In genomic region chr7:100861209-100861608, GRCm38 (mm10) we compare ENCODE assay signal across 24 mouse cellular contexts. TPM values are rescaled to one million over a fixed set of nuclear protein-coding genes. Genes with fewer than 3 reads are reported as not detected.
DNase-seq lines count a peak whose midpoint lies in the region; ATAC-seq and TF ChIP-seq lines count a peak whose summit lies in the region.
"Had no signal": no experiment of that assay in that cellular context is flagged by ENCODE, and none has a peak within 500 bp of the region (broad histone marks: within the 10 kb centered on the region; RNA-seq: fewer than 3 reads in every experiment).

No protein-coding gene starts in this region.

- no peaks in the 10 kb centered on the region for H3K9me3 ChIP-seq in liver, embryonic 11.5 days (ENCODE audit: control insufficient read depth, low read length)
- H3K9me3 ChIP-seq in liver, embryonic 15.5 days (replicated peaks) = no peaks in the 10 kb centered on the region
- H3K9me3 ChIP-seq: hindbrain, embryonic 15.5 days; kidney, embryonic 15.5 days; neural tube, embryonic 13.5 days had no signal

- 73% methylated on average over 5 of the region's 5 CpGs for WGBS in liver, embryonic 11.5 days
- 59% methylated on average over 5 of the region's 5 CpGs for WGBS in liver, embryonic 15.5 days (ENCODE audit: insufficient replicate concordance)

- peaks cover 2% of the 10 kb centered on the region; the same call in 1 of the 2 replicates for H3K36me3 ChIP-seq in liver, embryonic 11.5 days (ENCODE audit: control insufficient read depth, insufficient read depth, low read length)
- peaks cover 51% of the 10 kb centered on the region for H3K36me3 ChIP-seq in liver, embryonic 15.5 days (replicated peaks)
- H3K36me3 ChIP-seq: hindbrain, embryonic 15.5 days; kidney, embryonic 15.5 days; neural tube, embryonic 13.5 days had no signal

- peak overlapping the region; percentile 37; the same call in 1 of the 2 replicates for H3K4me3 ChIP-seq in gastrocnemius, adult 2 months
- H3K4me3 ChIP-seq in liver, embryonic 11.5 days (ENCODE audit: low read depth, low read length) = peak overlapping the region; percentile 92
- H3K4me3 ChIP-seq in liver, embryonic 15.5 days (replicated peaks) = peak overlapping the region; percentile 85
- H3K4me3 ChIP-seq: kidney, embryonic 15.5 days; layer of hippocampus, adult 2 months; neural tube, embryonic 13.5 days had no signal

- peak; percentile 59 for DNase-seq in gastrocnemius, adult 2 months
- no peak for DNase-seq in gastrocnemius, postnatal 4 days (ENCODE audit: low spot score in 2 of 2)
- DNase-seq in liver, embryonic 11.5 days (ENCODE audit: low spot score) = no peak
- DNase-seq in liver = no peak
- DNase-seq in fat pad, adult 2 months (ENCODE audit: extremely low read depth, low read depth, low spot score) = peak; percentile 28
- no peak for DNase-seq in adrenal gland, adult 8-10 months
- no peak for DNase-seq in layer of hippocampus, adult 9-11 months
- DNase-seq: adrenal gland, adult 2 months; cerebellum, adult 2 months; cerebellum, postnatal 36 days; heart, postnatal 4 days; kidney, adult 11 months; kidney, postnatal 25 days; left cerebral cortex, postnatal 4 days; lung, postnatal 36 days; thymus, postnatal 4 days had no signal

- H3K27me3 ChIP-seq in liver, embryonic 11.5 days (replicated peaks; ENCODE audit: control insufficient read depth, insufficient read depth, low read length) = no peaks in the 10 kb centered on the region
- no peaks in the 10 kb centered on the region for H3K27me3 ChIP-seq in liver, embryonic 15.5 days
- H3K27me3 ChIP-seq: hindbrain, embryonic 15.5 days; kidney, embryonic 15.5 days; neural tube, embryonic 13.5 days had no signal

- peak overlapping the region; percentile 95 for H3K4me2 ChIP-seq in liver, embryonic 11.5 days
- H3K4me2 ChIP-seq in liver, embryonic 15.5 days = peak overlapping the region; percentile 78

- ATAC-seq in liver, embryonic 11.5 days (replicated peaks; ENCODE audit: low FRiP score) = no peak
- no peak for ATAC-seq in liver, embryonic 15.5 days (ENCODE audit: insufficient read depth)
- ATAC-seq: activated CD4-positive, CD25-positive, alpha-beta regulatory T cell, adult 4 months; forebrain, embryonic 16.5 days; inflammation-experienced regulatory T-cells, adult 6 months had no signal

- peak overlapping the region; percentile 97 for H3K9ac ChIP-seq in liver, embryonic 11.5 days (ENCODE audit: low read depth, low read length)
- peak overlapping the region; percentile 96 for H3K9ac ChIP-seq in liver, embryonic 15.5 days
- H3K9ac ChIP-seq: hindbrain, embryonic 15.5 days; kidney, embryonic 15.5 days; neural tube, embryonic 13.5 days had no signal

- peak overlapping the region; percentile 94 for H3K27ac ChIP-seq in gastrocnemius, adult 2 months
- peak overlapping the region; percentile 79; the same call in 1 of the 2 replicates for H3K27ac ChIP-seq in liver, embryonic 11.5 days (ENCODE audit: low read depth, low read length)
- peak overlapping the region; percentile 92 for H3K27ac ChIP-seq in liver, embryonic 15.5 days (replicated peaks)
- H3K27ac ChIP-seq: hindbrain, embryonic 15.5 days; kidney, embryonic 15.5 days; layer of hippocampus, adult 2 months; neural tube, embryonic 13.5 days had no signal

- intact Hi-C loops in gastrocnemius, adult 2 months (cut with DNase I) = no loop called here

- H3K4me1 ChIP-seq in liver, embryonic 11.5 days (replicated peaks; ENCODE audit: control insufficient read depth, insufficient read depth, low read length) = peaks cover 58% of the 10 kb centered on the region
- peaks cover 63% of the 10 kb centered on the region for H3K4me1 ChIP-seq in liver, embryonic 15.5 days (replicated peaks)

- no peak for TF ChIP-seq CTCF in gastrocnemius, adult 2 months (IDR thresholded peaks at IDR 0.05)

RNA-seq across cellular contexts. Expression of gene Relt, which starts 2.0 kb away (rescaled TPM):
- 10 to 100 TPM in 1 of 2 experiments, 1 to 10 TPM in 1; 9.5 to 19.8 TPM for total RNA-seq in gastrocnemius, adult 2 months (2021)
- 10 to 100 TPM; 14.5 to 15.5 TPM for total RNA-seq in gastrocnemius, postnatal 4 days (2021)
- 14.6 and 17.0 TPM in 2 replicates for polyA plus RNA-seq in liver, embryonic 11.5 days (2014; fragmentation: Nextera tagmentation; extraction: Ambion mirVana)
- 17.4 and 21.4 TPM in 2 replicates for polyA plus RNA-seq in liver, embryonic 15.5 days (2015; fragmentation: Nextera tagmentation; extraction: Ambion mirVana)
- total RNA-seq in adrenal gland, adult 8-10 months (2022) = 1 to 10 TPM; 1.2 to 1.8 (median 1.5) TPM

Comparison
In these comparisons a context has a peak if more than half of its experiments do, and no peak if none do; other contexts are left out.
1. DNase-seq: peak in gastrocnemius, adult 2 months (single experiment) and fat pad, adult 2 months (single experiment); none in gastrocnemius, postnatal 4 days (0 of 2), liver, embryonic 11.5 days (single experiment), liver (single experiment), adrenal gland, adult 8-10 months (single experiment) and layer of hippocampus, adult 9-11 months (single experiment).
2. H3K4me3 ChIP-seq: peak in every context shown above with its lines; median percentile 92 in liver, embryonic 11.5 days; 85 in liver, embryonic 15.5 days; 37 in gastrocnemius, adult 2 months.
3. Peak in every context shown above with its lines, with median percentiles within 50 percentile points of each other: H3K27ac ChIP-seq.